Mouse (Mus musculus) cerebellum, adult 9-10 months (tissue): ENCODE measurements at regions not wholly inside any gene's neighbourhood (a gene's known extent, or its start where the extent isn't known, plus 50 kb on each side); places are given as distances from the start of the nearest gene placed in this dataset.
"Not testable (repeated sequence)": the region's sequence is repeated elsewhere in the genome, so short reads cannot be mapped to it uniquely, and the experiment has no call there.

Experiments
- DNase-seq: peaks from one replicate; pipeline ENCODE4 v3.0.0; 2022

- no peak for DNase-seq
Measured at GRCm38 (mm10) chr12:28922236-28922635, 170.6 kb downstream of the Eipr1 start.

GRCm38 (mm10) chr12:28925206-28925605 is 173.6 kb downstream of the Eipr1 start:
- no peak for DNase-seq

DNA sequence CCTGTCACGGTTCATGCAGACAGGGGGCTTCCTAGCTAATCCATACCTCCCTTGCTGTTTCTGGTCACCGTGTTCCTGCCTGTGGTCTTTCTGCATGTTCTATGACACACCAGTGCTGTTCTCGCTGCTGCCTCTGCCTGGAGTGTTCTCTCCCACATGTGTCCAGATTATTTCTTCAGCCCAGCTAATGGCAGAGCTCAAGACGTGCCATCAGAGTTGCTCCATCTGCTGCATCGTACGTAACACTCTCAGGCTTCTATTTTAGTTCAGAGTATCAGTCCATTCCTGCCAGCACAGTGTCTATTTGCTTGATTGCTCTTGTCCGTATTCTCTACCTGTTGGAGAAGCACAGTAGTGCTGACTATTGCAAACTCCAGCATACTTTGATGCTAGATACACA is 188.3 kb downstream of the Eipr1 start:
- no peak for DNase-seq

DNA sequence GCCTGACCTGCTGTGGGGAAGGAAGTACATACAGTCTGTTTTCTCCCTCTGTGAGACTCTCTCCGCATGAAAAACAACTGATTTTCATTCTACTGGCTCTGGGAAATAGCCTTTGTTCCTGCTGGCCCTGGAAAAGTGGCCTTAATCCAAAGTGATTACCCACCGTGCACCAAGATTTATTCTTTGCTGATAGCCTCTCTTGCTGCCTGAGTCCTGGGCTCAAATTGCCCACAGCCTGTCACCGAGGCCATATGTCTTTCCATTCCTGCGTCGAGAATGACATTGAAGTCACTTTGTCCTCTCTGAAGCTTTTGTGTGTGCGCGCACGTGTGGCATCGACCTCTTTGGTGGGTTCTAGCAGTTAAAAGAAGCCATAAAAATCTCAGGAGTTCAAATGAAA is 197.3 kb downstream of the Eipr1 start:
- no peak for DNase-seq

DNA sequence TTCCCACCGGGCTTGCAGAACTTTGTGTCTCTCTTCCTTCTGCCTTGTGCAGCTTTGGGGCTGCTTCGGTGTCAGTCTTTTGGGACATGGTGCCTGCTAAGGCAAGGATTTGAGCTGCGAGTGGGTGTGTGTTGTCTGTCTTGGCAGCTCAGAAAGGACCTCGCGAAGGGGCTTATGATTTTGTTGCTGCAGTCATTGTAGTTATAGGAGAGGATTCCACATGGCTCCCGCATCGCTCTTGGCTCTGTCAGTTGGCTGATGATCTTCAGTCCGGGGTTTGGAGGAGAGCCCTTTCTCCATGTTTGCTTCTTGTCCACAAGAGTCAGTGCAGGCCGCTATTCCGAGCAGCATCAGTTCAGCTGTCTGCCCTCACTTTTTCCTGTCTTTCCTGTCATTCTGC is 197.7 kb downstream of the Eipr1 start:
- no peak for DNase-seq

DNA sequence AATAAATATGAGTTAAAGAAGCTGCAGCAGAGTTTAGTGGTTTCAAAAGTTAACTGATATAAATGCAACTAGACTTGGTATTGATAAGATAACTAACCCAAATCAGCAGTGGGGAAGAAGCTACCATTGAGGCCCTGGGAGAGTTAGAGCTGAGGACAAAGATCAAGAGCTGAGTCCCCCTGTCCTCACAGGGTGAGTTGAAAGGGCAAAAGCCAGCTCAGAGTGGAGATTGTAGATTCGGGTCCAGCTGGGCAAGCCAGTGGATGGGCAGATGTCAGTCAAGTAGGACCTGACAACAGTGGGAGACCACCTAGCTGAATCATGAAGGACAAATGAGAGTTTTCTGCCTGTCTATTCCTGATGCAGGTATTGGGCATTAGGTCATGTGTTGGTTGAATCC is 205.6 kb downstream of the Eipr1 start:
- no peak for DNase-seq

DNA sequence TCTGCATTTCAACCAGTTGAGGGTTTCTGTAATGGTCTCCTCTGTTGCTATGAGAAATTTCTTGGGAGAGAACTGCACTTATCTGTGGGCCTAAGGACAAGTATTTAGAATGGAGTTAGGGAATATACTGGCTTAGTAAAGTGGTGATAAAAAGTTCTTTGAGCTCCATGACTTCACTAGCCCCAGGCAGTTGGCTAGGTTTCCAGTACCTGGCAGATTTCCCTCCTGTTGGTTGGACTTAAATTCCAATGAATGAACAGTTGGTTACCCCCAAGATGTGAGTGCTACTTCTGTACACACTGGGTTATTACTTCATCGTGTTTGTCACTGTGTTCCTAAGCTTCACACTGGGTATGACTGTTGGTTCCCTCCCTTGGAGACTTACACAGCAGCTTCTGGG is 207.1 kb downstream of the Eipr1 start:
- DNase-seq = no peak

DNA sequence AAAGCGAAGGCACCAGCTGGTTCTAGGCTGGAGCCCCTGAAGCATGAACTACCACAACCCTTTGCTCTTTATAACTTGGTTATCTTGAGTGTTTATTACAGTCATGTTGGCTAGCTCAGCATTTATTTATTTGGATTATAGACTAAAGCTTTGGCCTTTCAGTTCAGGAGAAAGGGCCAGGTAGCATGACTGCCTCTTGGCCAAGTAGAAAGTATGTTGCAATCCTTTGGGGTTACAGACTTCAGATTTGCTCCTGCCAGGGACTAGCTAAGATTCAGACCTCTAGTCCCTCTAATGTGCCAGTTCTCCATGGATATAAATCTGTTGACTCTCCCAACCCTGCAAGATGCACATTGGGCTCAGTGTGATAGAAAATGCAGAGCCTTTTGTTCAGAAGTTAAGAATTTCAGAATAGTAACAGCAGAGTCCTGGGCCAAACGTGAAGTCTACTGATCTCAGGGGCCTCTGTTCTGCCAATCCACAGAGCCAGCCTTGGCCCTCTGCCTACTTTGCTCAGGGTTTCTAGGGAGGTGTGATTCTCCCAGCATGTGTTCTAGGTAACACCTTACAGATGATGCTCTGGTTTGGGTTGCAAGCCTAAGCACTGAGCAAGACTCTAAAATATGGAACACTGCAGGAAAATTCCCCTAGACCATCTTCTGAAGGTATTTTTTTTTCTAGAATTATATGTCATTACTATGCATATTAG is 218.2 kb downstream of the Eipr1 start:
- DNase-seq = no peak

GRCm38 (mm10) chr12:28974571-28975041 is 223.0 kb downstream of the Eipr1 start:
- no peak for DNase-seq

GRCm38 (mm10) chr12:28975249-28975648 is 223.6 kb downstream of the Eipr1 start:
- DNase-seq = no peak

DNA sequence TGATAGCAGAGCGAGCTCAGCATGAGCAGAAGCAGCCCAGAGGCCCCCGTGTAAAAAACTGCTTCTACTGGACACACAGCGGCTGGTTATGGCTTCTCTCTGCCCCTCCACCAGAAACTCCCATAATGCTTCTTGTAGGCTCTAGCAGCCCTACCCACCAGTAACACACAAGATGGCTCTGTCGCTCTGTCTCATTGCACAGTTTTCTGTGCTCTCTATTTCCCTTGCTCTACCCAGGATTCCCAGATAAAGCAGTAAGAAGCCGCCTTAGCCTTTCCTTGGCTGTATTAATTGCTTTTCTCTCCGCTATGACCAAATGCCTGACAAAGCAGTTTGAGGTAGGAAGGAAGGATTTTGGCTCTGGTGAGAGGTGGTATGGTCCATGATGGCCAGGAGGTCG is 228.1 kb downstream of the Eipr1 start:
- DNase-seq = no peak

- DNase-seq = no peak
Measured at GRCm38 (mm10) chr12:28986214-28986613, 234.6 kb downstream of the Eipr1 start.

DNA sequence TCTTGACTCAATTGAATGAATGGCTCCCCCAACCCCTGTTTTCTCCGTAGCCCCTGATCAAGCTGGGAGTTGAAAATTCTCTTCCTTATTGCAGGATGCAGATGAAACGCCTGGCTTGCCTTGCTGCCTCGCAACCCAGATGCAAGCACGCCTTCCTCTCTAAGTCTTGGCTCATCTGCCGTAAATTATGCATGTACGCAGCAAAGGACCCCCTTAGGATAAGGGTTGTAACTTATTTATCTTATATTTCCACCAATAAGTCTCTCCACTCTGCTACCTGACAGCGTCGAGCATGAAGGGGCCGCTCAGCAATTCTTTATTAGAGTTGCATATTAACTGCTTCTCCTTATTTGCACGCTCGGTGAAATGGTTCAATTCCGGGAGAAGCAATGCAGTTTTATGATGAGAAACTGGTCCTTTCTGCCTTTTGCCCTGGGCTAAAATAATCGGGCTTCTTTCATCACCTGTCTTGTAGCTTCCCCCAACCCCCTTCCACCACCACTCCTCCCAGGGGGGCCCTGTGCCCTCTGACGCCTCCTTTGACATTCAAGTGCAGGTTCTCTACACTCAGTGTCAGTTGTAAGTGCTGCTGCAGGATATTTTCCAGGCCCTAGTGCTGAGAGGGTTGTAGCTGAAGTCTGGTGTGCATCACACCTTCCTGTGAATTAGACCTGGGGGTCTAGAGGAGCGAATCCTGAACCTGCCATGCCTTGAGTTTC is 246.0 kb downstream of the Eipr1 start:
- DNase-seq = no peak

GRCm38 (mm10) chr12:28999963-29000451 is 248.4 kb downstream of the Eipr1 start:
- DNase-seq = no peak

GRCm38 (mm10) chr12:29004504-29004903 is 252.9 kb downstream of the Eipr1 start:
- no peak for DNase-seq

DNA sequence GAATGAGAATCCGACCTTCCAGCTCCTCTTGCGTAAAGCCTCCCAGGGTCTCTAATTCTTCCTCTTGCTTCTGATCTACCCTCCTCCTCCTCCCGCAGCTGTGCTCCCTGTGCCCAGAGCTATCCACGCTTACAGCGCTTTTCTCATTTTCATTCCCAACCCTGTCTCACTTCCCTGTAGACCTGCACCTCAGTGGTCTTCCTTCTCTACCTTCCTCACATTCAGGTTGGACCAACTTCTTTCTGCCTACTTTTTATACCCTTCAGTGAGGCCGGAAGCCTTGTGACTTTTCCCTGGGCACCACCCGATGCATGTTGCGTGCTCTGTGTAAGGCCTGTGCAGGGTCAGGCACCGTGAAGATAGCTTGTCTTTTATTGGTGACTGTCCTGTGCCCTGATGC is 263.0 kb downstream of the Eipr1 start:
- DNase-seq = no peak

DNA sequence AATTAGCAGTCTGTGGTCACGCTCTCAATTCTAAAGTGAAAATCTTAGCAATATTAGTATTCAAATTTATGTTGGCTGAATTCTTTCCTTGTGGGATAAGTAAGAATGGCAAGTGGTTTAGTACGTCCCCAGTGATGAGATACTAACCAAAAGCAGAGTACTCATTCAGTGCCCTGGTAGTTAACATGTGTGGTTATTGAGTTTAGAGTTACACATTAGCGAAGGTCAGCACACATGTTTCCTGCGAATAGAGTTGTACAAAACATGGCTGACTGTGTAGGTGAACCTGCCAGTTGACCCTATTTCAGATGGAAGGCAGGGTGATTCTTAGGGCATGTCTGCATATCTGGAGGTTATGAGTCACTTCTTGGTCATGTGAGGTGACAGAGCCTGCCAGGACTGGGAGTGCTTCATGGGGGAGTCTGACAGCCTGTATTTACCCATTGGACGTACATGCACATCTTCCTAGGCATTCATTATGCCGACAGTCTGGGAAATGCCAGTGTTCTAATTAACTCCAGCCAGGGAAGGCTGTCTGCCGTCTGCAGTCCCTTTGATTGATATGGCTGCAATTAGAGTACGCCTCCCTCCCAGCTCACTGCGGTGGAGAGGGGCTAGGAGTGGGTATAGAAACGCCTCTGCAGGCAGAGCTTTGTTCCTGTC is 263.7 kb downstream of the Eipr1 start:
- DNase-seq = no peak

- DNase-seq = no peak
Measured at GRCm38 (mm10) chr12:29021152-29021551, 269.5 kb downstream of the Eipr1 start.

DNA sequence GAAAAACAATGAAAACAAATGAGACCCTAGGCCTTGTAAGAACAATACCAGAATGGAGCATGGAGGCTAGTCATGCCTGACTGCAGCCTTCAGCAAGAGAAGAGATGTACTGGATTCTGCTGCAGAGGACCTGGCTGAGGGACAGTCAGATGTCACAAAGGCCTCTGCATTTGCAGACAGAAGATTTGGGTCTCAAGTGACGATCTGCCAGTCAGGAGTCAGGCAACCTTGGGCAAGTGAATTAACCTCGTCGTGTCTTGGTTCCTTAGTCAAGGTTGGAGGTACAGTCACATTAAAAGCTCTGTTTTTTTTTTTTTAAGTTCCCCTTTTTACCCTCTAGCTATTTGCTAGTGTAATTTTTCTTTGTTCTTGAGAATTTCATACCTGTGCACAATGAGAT is 276.6 kb downstream of the Eipr1 start:
- no peak for DNase-seq

DNA sequence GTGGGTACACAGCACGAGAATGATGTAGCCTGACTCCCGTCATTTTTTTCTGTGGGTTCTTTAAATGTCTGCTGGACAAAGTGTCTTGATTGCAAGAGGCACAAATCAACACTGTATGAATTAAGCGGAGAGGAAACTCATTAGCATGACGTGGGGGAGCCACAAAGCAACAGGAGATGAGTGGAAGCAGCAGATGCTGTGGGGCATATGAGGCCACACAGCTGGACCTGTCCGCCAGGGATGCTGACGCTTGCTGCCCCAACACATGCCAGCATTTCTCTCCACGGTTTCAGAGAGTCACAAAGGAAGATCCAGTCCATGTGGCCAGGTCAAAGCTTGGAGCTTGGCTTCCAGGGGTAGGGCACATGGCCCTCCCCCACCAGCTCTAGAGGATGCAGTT is 277.9 kb downstream of the Eipr1 start:
- no peak for DNase-seq

GRCm38 (mm10) chr12:29046009-29046408 is 294.4 kb downstream of the Eipr1 start:
- no peak for DNase-seq

DNA sequence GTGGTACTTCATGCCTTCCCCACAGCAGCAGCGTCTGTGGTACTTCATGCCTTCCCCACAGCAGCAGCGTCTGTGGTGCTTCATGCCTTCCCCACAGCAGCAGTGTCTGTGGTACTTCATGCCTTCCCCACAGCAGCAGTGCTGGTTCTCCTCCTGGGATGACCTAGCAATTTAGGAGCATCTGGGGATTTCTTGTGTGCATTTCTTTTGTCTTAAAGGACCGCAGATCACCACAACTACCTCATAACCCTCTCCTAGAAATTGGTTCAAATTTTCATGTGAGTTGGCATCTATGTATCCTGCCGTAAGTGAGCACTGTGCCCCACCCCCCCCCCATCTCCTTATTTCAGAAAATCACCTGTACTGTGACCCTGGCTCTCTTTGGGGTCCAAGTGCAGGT is 297.0 kb downstream of the Eipr1 start:
- DNase-seq = not testable (repeated sequence)

DNA sequence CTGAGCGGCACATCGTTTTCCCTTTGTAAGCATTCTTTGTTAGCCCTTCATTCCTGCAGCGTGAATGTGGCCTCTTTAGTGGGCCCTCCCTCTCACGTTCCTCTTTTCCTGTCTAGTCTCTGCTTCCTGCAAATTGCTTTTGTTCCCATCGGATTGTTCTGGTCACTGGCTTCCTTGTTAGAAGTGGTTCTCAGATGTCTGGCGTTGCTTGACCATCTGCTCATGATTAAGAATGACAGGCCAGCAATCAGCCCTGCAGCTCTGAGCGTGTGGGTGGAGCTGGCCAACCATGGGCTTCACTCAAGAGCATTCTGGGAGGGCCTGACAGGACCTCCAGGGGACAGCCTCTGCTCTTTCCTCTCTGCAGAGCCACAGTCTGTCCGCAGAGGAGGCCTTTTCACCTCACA is 297.5 kb downstream of the Eipr1 start:
- peak; percentile 28 for DNase-seq

- DNase-seq = no peak
Measured at GRCm38 (mm10) chr12:29049801-29050200, 298.2 kb downstream of the Eipr1 start.
